Mouse (Mus musculus) layer of hippocampus, adult 11-12 months (tissue): ENCODE results near the gene Nrxn3.

Experiments used
- DNase-seq: peaks from one replicate; pipeline ENCODE4 v3.0.0; 2022; ENCODE audit warnings: low spot score

Gene Nrxn3

GRCm38 (mm10) chr12:89707913-89708312, 985.2 kb downstream of the Nrxn3 start:
- no peak for DNase-seq

- peak; percentile 32 for DNase-seq
Measured at GRCm38 (mm10) chr12:89710459-89710858, 987.8 kb downstream of the Nrxn3 start.

GRCm38 (mm10) chr12:89711791-89712190, 989.1 kb downstream of the Nrxn3 start:
- no peak for DNase-seq

GRCm38 (mm10) chr12:89719194-89720080, 996.8 kb downstream of the Nrxn3 start:
- DNase-seq, result no peak

GRCm38 (mm10) chr12:89720945-89721344, 998.3 kb downstream of the Nrxn3 start:
- no peak for DNase-seq

- DNase-seq, result peak; percentile 27
Measured at GRCm38 (mm10) chr12:89722462-89722861, 999.8 kb downstream of the Nrxn3 start.

GRCm38 (mm10) chr12:89724048-89724447, 1001.4 kb downstream of the Nrxn3 start:
- peak; percentile 6 for DNase-seq

GRCm38 (mm10) chr12:89742326-89742725, 1019.6 kb downstream of the Nrxn3 start:
- no peak for DNase-seq

GRCm38 (mm10) chr12:89742796-89743195, 1020.1 kb downstream of the Nrxn3 start:
- DNase-seq, result no peak

- no peak for DNase-seq
Measured at GRCm38 (mm10) chr12:89764191-89765082, 1041.8 kb downstream of the Nrxn3 start.

- no peak for DNase-seq
Measured at GRCm38 (mm10) chr12:89765179-89765578, 1042.5 kb downstream of the Nrxn3 start.

GRCm38 (mm10) chr12:89788794-89789193, 1066.1 kb downstream of the Nrxn3 start:
- peak; percentile 42 for DNase-seq

- no peak for DNase-seq
Measured at GRCm38 (mm10) chr12:89789981-89790380, 1067.3 kb downstream of the Nrxn3 start.

GRCm38 (mm10) chr12:89791829-89792228, 1069.2 kb downstream of the Nrxn3 start:
- DNase-seq, result no peak

- no peak for DNase-seq
Measured at GRCm38 (mm10) chr12:89794741-89795140, 1072.1 kb downstream of the Nrxn3 start.

- no peak for DNase-seq
Measured at GRCm38 (mm10) chr12:89808217-89808616, 1085.5 kb downstream of the Nrxn3 start.

GRCm38 (mm10) chr12:89810146-89810545, 1087.5 kb downstream of the Nrxn3 start:
- DNase-seq, result no peak

GRCm38 (mm10) chr12:89811815-89812549, 1089.3 kb downstream of the Nrxn3 start:
- peak; percentile 73 for DNase-seq

- no peak for DNase-seq
Measured at GRCm38 (mm10) chr12:89812550-89813207, 1090.0 kb downstream of the Nrxn3 start.

GRCm38 (mm10) chr12:89813294-89813693, 1090.6 kb downstream of the Nrxn3 start:
- DNase-seq, result no peak

GRCm38 (mm10) chr12:89813718-89814117, 1091.0 kb downstream of the Nrxn3 start:
- DNase-seq, result no peak
